Mouse (Mus musculus): ENCODE data around the gene Camta1. TPM values are rescaled to one million over a fixed set of nuclear protein-coding genes. Genes with fewer than 3 reads are reported as not detected.

Gene Camta1
- polyA plus RNA-seq, 1 experiment from 2014 or later, result 66.4 TPM

- Histone ChIP-seq H3K27ac (no peak overlapping the region), H3K4me1 (no peaks in the 10 kb centered on the region), H3K4me3 (no peak overlapping the region), H3K9ac (no peak overlapping the region), H3K4me2 (no peak overlapping the region), H3K9me3 (no peaks in the 10 kb centered on the region), H3K27me3 (no peaks in the 10 kb centered on the region), H3K36me3 (no peaks in the 10 kb centered on the region)
- no peak for ATAC-seq (ENCODE audit: insufficient number of reproducible peaks, low FRiP score, low TSS enrichment, low read depth)
- 55% methylated on average over 10 of the region's 10 CpGs for WGBS
Observed at GRCm38 (mm10) chr4:151656427-151656826, 205.2 kb downstream of the Camta1 start.

GRCm38 (mm10) chr4:151655637-151656385 lies 205.9 kb downstream of the Camta1 start:
- Histone ChIP-seq H3K4me1 (no peaks in the 10 kb centered on the region), H3K27me3 (no peaks in the 10 kb centered on the region), H3K27ac (no peak overlapping the region), H3K4me3 (no peak overlapping the region), H3K36me3 (no peaks in the 10 kb centered on the region), H3K9me3 (no peaks in the 10 kb centered on the region), H3K9ac (no peak overlapping the region), H3K4me2 (no peak overlapping the region)
- ATAC-seq (ENCODE audit: insufficient number of reproducible peaks, low FRiP score, low TSS enrichment, low read depth), result no peak
- WGBS, result 38% methylated on average over 16 of the region's 16 CpGs

GRCm38 (mm10) chr4:151655227-151655626 lies 206.4 kb downstream of the Camta1 start:
- H3K36me3 ChIP-seq, result no peaks in the 10 kb centered on the region
- no peak for ATAC-seq (ENCODE audit: insufficient number of reproducible peaks, low FRiP score, low TSS enrichment, low read depth)
- no peaks in the 10 kb centered on the region for H3K9me3 ChIP-seq
- no peak overlapping the region for H3K9ac ChIP-seq
- WGBS, result 78% methylated on average over 4 of the region's 4 CpGs
- H3K27ac ChIP-seq, result no peak overlapping the region
- no peaks in the 10 kb centered on the region for H3K27me3 ChIP-seq
- H3K4me3 ChIP-seq, result no peak overlapping the region
- no peaks in the 10 kb centered on the region for H3K4me1 ChIP-seq
- H3K4me2 ChIP-seq, result no peak overlapping the region

- H3K9me3 ChIP-seq, result no peaks in the 10 kb centered on the region
- ATAC-seq (ENCODE audit: insufficient number of reproducible peaks, low FRiP score, low TSS enrichment, low read depth), result no peak
- no peak overlapping the region for H3K4me2 ChIP-seq
- no peak overlapping the region for H3K4me3 ChIP-seq
- peaks cover 16% of the 10 kb centered on the region for H3K27me3 ChIP-seq
- no peaks in the 10 kb centered on the region for H3K36me3 ChIP-seq
- H3K4me1 ChIP-seq, result no peaks in the 10 kb centered on the region
- H3K9ac ChIP-seq, result no peak overlapping the region
- 89% methylated on average over 2 of the region's 2 CpGs for WGBS
- no peak overlapping the region for H3K27ac ChIP-seq
Observed at GRCm38 (mm10) chr4:151642418-151642817, 219.3 kb downstream of the Camta1 start.

DNA sequence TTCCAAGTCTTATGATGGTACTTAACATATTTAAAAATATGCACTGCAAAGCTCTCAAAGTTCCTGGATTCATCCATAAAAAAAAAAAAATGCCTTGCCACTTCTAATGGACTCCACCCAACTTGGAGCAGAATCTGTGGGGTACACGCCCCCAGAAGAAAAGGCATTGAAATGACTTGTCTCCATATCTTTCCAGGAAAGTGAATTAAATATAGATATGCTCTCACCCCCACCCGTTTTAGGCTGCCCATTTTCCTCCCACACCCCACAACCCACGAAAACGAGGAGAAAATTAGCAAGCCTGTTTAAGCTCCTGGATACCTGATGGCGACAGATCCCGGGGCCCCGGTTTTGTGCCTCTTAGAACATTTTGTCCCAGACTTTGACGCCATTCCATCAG lies 220.7 kb downstream of the Camta1 start:
- Histone ChIP-seq H3K27ac (no peak overlapping the region), H3K36me3 (no peaks in the 10 kb centered on the region)

GRCm38 (mm10) chr4:151638941-151639340 lies 222.7 kb downstream of the Camta1 start:
- ATAC-seq (ENCODE audit: insufficient number of reproducible peaks, low FRiP score, low TSS enrichment, low read depth), result no peak
- H3K4me2 ChIP-seq, result no peak overlapping the region
- WGBS, result 17% methylated on average over 9 of the region's 9 CpGs

More for the DNA sequence above, 220.7 kb downstream of the Camta1 start:
- no peak overlapping the region for H3K4me3 ChIP-seq
- 73% methylated on average over 8 of the region's 8 CpGs for WGBS
- no peak overlapping the region for H3K4me2 ChIP-seq
- no peaks in the 10 kb centered on the region for H3K4me1 ChIP-seq
- no peak for ATAC-seq (ENCODE audit: insufficient number of reproducible peaks, low FRiP score, low TSS enrichment, low read depth)
- peaks cover 19% of the 10 kb centered on the region for H3K27me3 ChIP-seq
- H3K9me3 ChIP-seq, result no peaks in the 10 kb centered on the region
- no peak overlapping the region for H3K9ac ChIP-seq

DNA sequence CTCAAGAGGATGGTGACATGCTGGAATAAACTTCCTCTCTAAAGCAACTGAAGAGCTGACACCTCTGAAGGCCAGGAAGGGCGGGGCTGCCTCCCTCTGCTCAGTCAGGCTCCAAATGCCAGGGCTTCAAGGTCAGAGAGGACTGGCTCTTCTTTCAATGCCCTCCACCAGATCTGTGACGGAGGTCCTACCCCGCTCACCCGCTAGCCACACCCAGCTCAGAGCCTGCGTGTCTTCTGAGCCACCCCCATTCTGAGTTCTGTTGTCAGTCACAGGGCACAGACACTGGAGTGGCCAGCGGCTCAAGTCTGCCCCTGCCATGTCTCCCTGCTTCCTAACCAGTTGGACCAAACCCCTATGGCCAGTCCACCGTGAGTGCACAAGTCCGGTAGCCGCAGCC lies 224.3 kb downstream of the Camta1 start:
- Histone ChIP-seq H3K36me3 (no peaks in the 10 kb centered on the region), H3K9ac (no peak overlapping the region), H3K4me3 (no peak overlapping the region), H3K4me2 (no peak overlapping the region), H3K27me3 (peaks cover 19% of the 10 kb centered on the region), H3K27ac (no peak overlapping the region), H3K4me1 (peaks cover 5% of the 10 kb centered on the region), H3K9me3 (no peaks in the 10 kb centered on the region)
- ATAC-seq (ENCODE audit: insufficient number of reproducible peaks, low FRiP score, low TSS enrichment, low read depth), result 0 out of 2 replicates have a peak, but pooled peaks have one; percentile 24
- WGBS, result 52% methylated on average over 9 of the region's 9 CpGs

More at GRCm38 (mm10) chr4:151638941-151639340, 222.7 kb downstream of the Camta1 start:
- Histone ChIP-seq H3K4me3 (no peak overlapping the region), H3K9me3 (no peaks in the 10 kb centered on the region), H3K9ac (no peak overlapping the region), H3K27ac (no peak overlapping the region), H3K36me3 (no peaks in the 10 kb centered on the region), H3K4me1 (peaks cover 5% of the 10 kb centered on the region), H3K27me3 (peaks cover 19% of the 10 kb centered on the region)

- Histone ChIP-seq H3K27me3 (peaks cover 8% of the 10 kb centered on the region; the same call in 1 of the 2 replicates), H3K9ac (no peak overlapping the region), H3K36me3 (no peaks in the 10 kb centered on the region), H3K4me3 (no peak overlapping the region), H3K27ac (no peak overlapping the region), H3K4me2 (no peak overlapping the region), H3K9me3 (no peaks in the 10 kb centered on the region), H3K4me1 (peaks cover 5% of the 10 kb centered on the region)
- WGBS, result 15% methylated on average over 6 of the region's 6 CpGs
- ATAC-seq (ENCODE audit: insufficient number of reproducible peaks, low FRiP score, low TSS enrichment, low read depth), result no peak
Observed at GRCm38 (mm10) chr4:151634771-151635170, 226.9 kb downstream of the Camta1 start.

DNA sequence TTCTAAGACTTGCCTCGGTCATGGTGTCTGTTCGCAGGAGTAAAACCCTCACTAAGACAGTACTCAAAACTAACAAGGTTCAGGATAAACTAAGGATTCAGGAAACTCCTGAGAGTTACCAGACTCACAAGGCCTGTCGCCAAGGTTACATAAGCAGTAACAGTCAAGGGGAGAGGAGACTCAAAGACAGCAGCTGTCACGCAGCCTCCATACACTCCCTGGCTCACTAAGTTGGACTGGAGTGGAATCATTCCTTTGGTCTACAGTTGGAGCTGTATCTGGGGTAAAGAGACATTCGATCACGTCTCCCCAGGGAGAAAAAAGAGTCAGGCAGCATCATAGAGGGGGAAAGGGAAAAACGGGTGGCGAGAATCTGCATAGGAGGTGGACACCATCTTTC lies 227.9 kb downstream of the Camta1 start:
- Histone ChIP-seq H3K27me3 (peaks cover 8% of the 10 kb centered on the region; the same call in 1 of the 2 replicates), H3K4me1 (peaks cover 5% of the 10 kb centered on the region), H3K4me2 (no peak overlapping the region), H3K36me3 (no peaks in the 10 kb centered on the region), H3K4me3 (no peak overlapping the region), H3K9me3 (no peaks in the 10 kb centered on the region), H3K9ac (no peak overlapping the region), H3K27ac (no peak overlapping the region)
- 88% methylated on average over 8 of the region's 8 CpGs for WGBS
- no peak for ATAC-seq (ENCODE audit: insufficient number of reproducible peaks, low FRiP score, low TSS enrichment, low read depth)

- Histone ChIP-seq H3K9ac (no peak overlapping the region), H3K9me3 (no peaks in the 10 kb centered on the region), H3K4me3 (no peak overlapping the region), H3K27ac (no peak overlapping the region), H3K4me2 (no peak overlapping the region), H3K4me1 (peaks cover 5% of the 10 kb centered on the region), H3K36me3 (no peaks in the 10 kb centered on the region), H3K27me3 (peaks cover 2% of the 10 kb centered on the region; the same call in 1 of the 2 replicates)
- 79% methylated on average over 6 of the region's 6 CpGs for WGBS
- no peak for ATAC-seq (ENCODE audit: insufficient number of reproducible peaks, low FRiP score, low TSS enrichment, low read depth)
Observed at GRCm38 (mm10) chr4:151632321-151632720, 229.4 kb downstream of the Camta1 start.

GRCm38 (mm10) chr4:151630664-151631063 lies 231.0 kb downstream of the Camta1 start:
- Histone ChIP-seq H3K4me2 (no peak overlapping the region), H3K9ac (no peak overlapping the region), H3K27me3 (no peaks in the 10 kb centered on the region), H3K4me1 (peaks cover 5% of the 10 kb centered on the region), H3K4me3 (no peak overlapping the region), H3K36me3 (no peaks in the 10 kb centered on the region), H3K9me3 (no peaks in the 10 kb centered on the region), H3K27ac (no peak overlapping the region)
- ATAC-seq (ENCODE audit: insufficient number of reproducible peaks, low FRiP score, low TSS enrichment, low read depth), result no peak
- WGBS, result 59% methylated on average over 10 of the region's 10 CpGs

DNA sequence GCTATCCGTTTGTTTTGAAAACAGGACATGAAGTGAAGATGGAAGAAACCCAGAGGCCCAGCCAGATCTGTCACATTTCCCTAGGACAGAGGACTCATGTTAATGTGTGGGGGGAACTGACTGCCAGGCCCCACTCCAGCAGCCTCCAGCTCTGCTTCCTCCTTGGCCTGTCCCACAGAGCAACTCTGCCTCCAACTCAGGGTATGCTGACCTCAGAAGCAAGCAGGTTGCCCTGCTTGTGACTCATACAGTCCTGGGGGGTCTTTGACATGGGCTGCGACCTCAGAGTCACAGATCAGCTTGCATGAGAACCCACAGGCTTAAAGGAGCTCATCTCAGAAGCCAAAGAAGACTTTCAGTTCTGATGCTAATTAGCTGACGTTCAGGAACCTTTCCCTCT lies 231.4 kb downstream of the Camta1 start:
- Histone ChIP-seq H3K27ac (no peak overlapping the region), H3K4me1 (peaks cover 4% of the 10 kb centered on the region), H3K36me3 (no peaks in the 10 kb centered on the region), H3K27me3 (no peaks in the 10 kb centered on the region), H3K9me3 (no peaks in the 10 kb centered on the region), H3K4me2 (no peak overlapping the region), H3K9ac (no peak overlapping the region), H3K4me3 (no peak overlapping the region)
- ATAC-seq (ENCODE audit: insufficient number of reproducible peaks, low FRiP score, low TSS enrichment, low read depth), result no peak
- 47% methylated on average over 3 of the region's 3 CpGs for WGBS

Measured in limb, embryonic 15.5 days (tissue).